Mouse (Mus musculus) ES-E14 (cell line): ENCODE data around the gene Phf1.

Experiments
- HCFC1 ChIP-seq: IDR thresholded peaks from 2 replicates; pipeline ENCODE4 v1.6.1; 2012; ENCODE audit warnings: low read length, inconsistent platforms, borderline replicate concordance; ENCODE audit not compliant: insufficient read depth
- MAFK ChIP-seq: IDR thresholded peaks from 2 replicates; pipeline ENCODE4 v1.6.1; 2014; ENCODE audit warnings: mild to moderate bottlenecking, low read depth, low read length, inconsistent platforms; ENCODE audit not compliant: insufficient read depth

- TF ChIP-seq HCFC1 (no peak), MAFK (no peak)
These were observed 14.6 kb downstream of the Phf1 start for GRCm38 (mm10) chr17:26947231-26948100.
